ENCODE assay signal across 20 mouse cellular contexts in the genomic region with DNA sequence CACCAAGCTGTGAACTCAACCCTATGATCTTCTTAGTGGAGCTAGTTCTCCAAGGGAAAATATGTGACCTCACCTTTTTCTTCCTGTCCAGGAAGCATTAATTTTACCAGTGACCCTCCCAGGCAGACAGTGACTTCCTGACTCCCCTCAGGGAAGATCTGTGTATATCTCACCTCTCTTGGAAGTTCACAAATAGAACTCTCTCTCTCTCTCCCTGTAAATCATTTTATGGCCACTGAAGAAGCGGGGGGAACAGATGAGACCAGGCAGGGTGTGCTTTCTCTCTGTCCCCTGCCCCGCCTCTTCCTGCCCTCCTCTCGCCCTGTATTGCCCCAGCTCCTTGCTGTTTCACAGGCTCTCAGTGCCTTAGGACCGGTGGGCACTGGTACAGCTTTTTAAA.
DNase-seq lines count a peak whose midpoint lies in the region; ATAC-seq lines count a peak whose summit lies in the region.
"Had no signal": no experiment of that assay in that cellular context is flagged by ENCODE, and none has a peak within 500 bp of the region (broad histone marks: within the 10 kb centered on the region; RNA-seq: fewer than 3 reads in every experiment).

No protein-coding gene starts in this region.

- no peaks in the 10 kb centered on the region for H3K9me3 ChIP-seq in lung, embryonic 16.5 days (ENCODE audit: control insufficient read depth, low read length)
- H3K9me3 ChIP-seq in midbrain, embryonic 16.5 days (replicated peaks; ENCODE audit: control insufficient read depth, low read length, poor library complexity, severe bottlenecking), result no peaks in the 10 kb centered on the region
- H3K9me3 ChIP-seq: embryonic facial prominence, embryonic 15.5 days; G1E; heart, embryonic 10.5 days; hindbrain, embryonic 12.5 days had no signal

- 59% methylated on average over 4 of the region's 4 CpGs for WGBS in lung, embryonic 16.5 days
- 91% methylated on average over 4 of the region's 4 CpGs for WGBS in midbrain, embryonic 16.5 days

- DNase-seq in adrenal gland, adult 8-10 months, result peak; percentile 38
- DNase-seq in adrenal gland, postnatal 25 days, result no peak
- no peak for DNase-seq in lung, postnatal 25 days (ENCODE audit: low spot score)
- DNase-seq in kidney, adult 9 months, result peak; percentile 69
- DNase-seq in kidney, postnatal 25 days, result peak; percentile 54 to 84
- DNase-seq in right cerebral cortex, postnatal 10 days (ENCODE audit: low spot score in 2 of 2), result no peak
- DNase-seq: cerebellum, adult 18-20 months; cerebellum, postnatal 25 days; gastrocnemius, postnatal 36 days; heart, postnatal 10 days; right cerebral cortex, postnatal 4 days had no signal

- ATAC-seq in lung, embryonic 16.5 days (ENCODE audit: low read depth), result peak; percentile 65
- no peak for ATAC-seq in midbrain, embryonic 16.5 days
- ATAC-seq: activated CD4-positive, CD25-positive, alpha-beta regulatory T cell, adult 4 months; forebrain, embryonic 16.5 days had no signal

- H3K4me3 ChIP-seq in lung, embryonic 16.5 days (ENCODE audit: low read length), result no peak overlapping the region
- H3K4me3 ChIP-seq in midbrain, embryonic 16.5 days (ENCODE audit: low read depth, low read length), result no peak overlapping the region
- H3K4me3 ChIP-seq: embryonic facial prominence, embryonic 15.5 days; heart, embryonic 10.5 days; hindbrain, embryonic 12.5 days had no signal

- H3K9ac ChIP-seq in lung, embryonic 16.5 days (ENCODE audit: low read length), result no peak overlapping the region
- no peak overlapping the region for H3K9ac ChIP-seq in midbrain, embryonic 16.5 days (ENCODE audit: low read depth, low read length)
- H3K9ac ChIP-seq: embryonic facial prominence, embryonic 15.5 days; hindbrain, embryonic 12.5 days; liver, embryonic 14.5 days had no signal

- H3K36me3 ChIP-seq in lung, embryonic 16.5 days (ENCODE audit: control insufficient read depth, insufficient read depth, low read length), result no peaks in the 10 kb centered on the region
- H3K36me3 ChIP-seq in midbrain, embryonic 16.5 days (ENCODE audit: control insufficient read depth, insufficient read depth, low read length), result no peaks in the 10 kb centered on the region
- H3K36me3 ChIP-seq: hindbrain, embryonic 12.5 days had no signal

- no peaks in the 10 kb centered on the region for H3K27me3 ChIP-seq in lung, embryonic 16.5 days (ENCODE audit: control insufficient read depth, insufficient read depth, low read depth, low read length)
- no peaks in the 10 kb centered on the region for H3K27me3 ChIP-seq in midbrain, embryonic 16.5 days (ENCODE audit: control insufficient read depth, insufficient read depth, low read depth, low read length)
- H3K27me3 ChIP-seq: embryonic facial prominence, embryonic 15.5 days; hindbrain, embryonic 12.5 days had no signal

- no peak overlapping the region for H3K4me2 ChIP-seq in lung, embryonic 16.5 days (ENCODE audit: low read depth, low read length)
- H3K4me2 ChIP-seq in midbrain, embryonic 16.5 days (ENCODE audit: low read length), result no peak overlapping the region
- H3K4me2 ChIP-seq: embryonic facial prominence, embryonic 15.5 days; hindbrain, embryonic 12.5 days had no signal

- no peak overlapping the region for H3K27ac ChIP-seq in lung, embryonic 16.5 days (ENCODE audit: low read length)
- no peak overlapping the region for H3K27ac ChIP-seq in midbrain, embryonic 16.5 days (ENCODE audit: low read length)
- H3K27ac ChIP-seq: embryonic facial prominence, embryonic 15.5 days; heart, embryonic 10.5 days; hindbrain, embryonic 12.5 days; liver, embryonic 14.5 days had no signal

- 0 out of 2 replicates have a peak, but pooled peaks cover 4% of the 10 kb centered on the region for H3K4me1 ChIP-seq in lung, embryonic 16.5 days (replicated peaks; ENCODE audit: control insufficient read depth, insufficient read depth, low read length)
- no peaks in the 10 kb centered on the region for H3K4me1 ChIP-seq in midbrain, embryonic 16.5 days (ENCODE audit: control insufficient read depth, insufficient read depth, low read length)
- H3K4me1 ChIP-seq: heart, embryonic 10.5 days; hindbrain, embryonic 12.5 days had no signal

Comparison
In these comparisons a context has a peak if more than half of its experiments do, and no peak if none do; other contexts are left out.
1. DNase-seq: peak in adrenal gland, adult 8-10 months (single experiment), kidney, adult 9 months (single experiment) and kidney, postnatal 25 days (2 of 2); none in adrenal gland, postnatal 25 days (single experiment), lung, postnatal 25 days (single experiment) and right cerebral cortex, postnatal 10 days (0 of 2).